Comparison of ENCODE assay signal across 25 mouse cellular contexts in genomic region chr15:12832599-12832998, GRCm38 (mm10). TPM values are rescaled to one million over a fixed set of nuclear protein-coding genes. Genes with fewer than 3 reads are reported as not detected.
A peak's percentile ranks its signal among the peaks of the same experiment; 100 is the strongest.
DNase-seq lines count a peak whose midpoint lies in the region; ATAC-seq and TF ChIP-seq lines count a peak whose summit lies in the region.
"Had no signal": no experiment of that assay in that cellular context is flagged by ENCODE, and none has a peak within 500 bp of the region (broad histone marks: within the 10 kb centered on the region; RNA-seq: fewer than 3 reads in every experiment).

No protein-coding gene starts in this region.

- ATAC-seq in liver, embryonic 12.5 days = 0 out of 2 replicates have a peak, but pooled peaks have one; percentile 28
- ATAC-seq in liver, embryonic 16.5 days (ENCODE audit: low read depth) = peak; percentile 32; the same call in 1 of the 2 replicates
- ATAC-seq in kidney, embryonic 16.5 days (ENCODE audit: low FRiP score, low TSS enrichment) = no peak
- ATAC-seq: forebrain, embryonic 14.5 days; Patski had no signal

- no peak overlapping the region for H3K4me2 ChIP-seq in liver, embryonic 12.5 days
- no peak overlapping the region for H3K4me2 ChIP-seq in liver, embryonic 16.5 days (ENCODE audit: low read depth, low read length)
- no peak overlapping the region for H3K4me2 ChIP-seq in kidney, embryonic 16.5 days (replicated peaks; ENCODE audit: low read depth, low read length)
- H3K4me2 ChIP-seq: embryonic facial prominence, embryonic 13.5 days; heart, embryonic 11.5 days; hindbrain, embryonic 12.5 days; hindbrain, embryonic 15.5 days had no signal

- H3K27ac ChIP-seq in liver, embryonic 12.5 days = no peak overlapping the region
- no peak overlapping the region for H3K27ac ChIP-seq in ES-E14 (ENCODE audit: insufficient read depth, low read depth, low read length, poor library complexity, severe bottlenecking)
- H3K27ac ChIP-seq in liver, embryonic 16.5 days (ENCODE audit: low read length) = no peak overlapping the region
- H3K27ac ChIP-seq in kidney, embryonic 16.5 days (ENCODE audit: low read length) = no peak overlapping the region
- H3K27ac ChIP-seq: embryonic facial prominence, embryonic 10.5 days; embryonic facial prominence, embryonic 13.5 days; heart, adult 2 months; hindbrain, embryonic 12.5 days; hindbrain, embryonic 15.5 days had no signal

- H3K9ac ChIP-seq in liver, embryonic 12.5 days = no peak overlapping the region
- H3K9ac ChIP-seq in ES-E14 (ENCODE audit: insufficient read depth, low read depth, low read length, poor library complexity, severe bottlenecking) = peak overlapping the region; percentile 18; the same call in 1 of the 2 replicates
- H3K9ac ChIP-seq in liver, embryonic 16.5 days (ENCODE audit: low read depth, low read length) = no peak overlapping the region
- H3K9ac ChIP-seq in kidney, embryonic 16.5 days (replicated peaks; ENCODE audit: low read length) = no peak overlapping the region
- H3K9ac ChIP-seq: embryonic facial prominence, embryonic 13.5 days; hindbrain, embryonic 12.5 days; hindbrain, embryonic 15.5 days had no signal

- 91% methylated on average over 4 of the region's 4 CpGs for WGBS in liver, embryonic 12.5 days (ENCODE audit: insufficient replicate concordance)
- 90% methylated on average over 4 of the region's 4 CpGs for WGBS in liver, embryonic 16.5 days (ENCODE audit: insufficient replicate concordance)
- WGBS in kidney, embryonic 16.5 days = 97% methylated on average over 4 of the region's 4 CpGs
- WGBS in lung, adult 2 months = 95% methylated on average over 4 of the region's 4 CpGs

- H3K9me3 ChIP-seq in liver, embryonic 12.5 days (replicated peaks) = no peaks in the 10 kb centered on the region
- H3K9me3 ChIP-seq in E14TG2a.4 (ENCODE audit: low read length) (no peaks in the 10 kb centered on the region), ES-E14 (ENCODE audit: control insufficient read depth, insufficient read depth, low read depth, low read length) (no peaks in the 10 kb centered on the region)
- no peaks in the 10 kb centered on the region for H3K9me3 ChIP-seq in liver, embryonic 16.5 days (replicated peaks; ENCODE audit: control insufficient read depth, low read length)
- H3K9me3 ChIP-seq in kidney, embryonic 16.5 days (ENCODE audit: low read length) = no peaks in the 10 kb centered on the region
- H3K9me3 ChIP-seq: embryonic facial prominence, embryonic 10.5 days; embryonic facial prominence, embryonic 13.5 days; G1E; hindbrain, embryonic 12.5 days; hindbrain, embryonic 15.5 days had no signal

- H3K4me1 ChIP-seq in liver, embryonic 12.5 days = peaks cover 22% of the 10 kb centered on the region
- H3K4me1 ChIP-seq in E14TG2a.4 (replicated peaks; ENCODE audit: low read depth, low read length) (peaks cover 56% of the 10 kb centered on the region), ES-E14 (ENCODE audit: control insufficient read depth in 2 of 2, insufficient read depth in 2 of 2, low read length in 2 of 2, poor library complexity in 1 of 2) (no peaks in the 10 kb centered on the region; a peak in 1 of 4 replicates)
- H3K4me1 ChIP-seq in liver, embryonic 16.5 days (ENCODE audit: control insufficient read depth, low read depth, low read length) = peaks cover 7% of the 10 kb centered on the region
- H3K4me1 ChIP-seq in kidney, embryonic 16.5 days (ENCODE audit: insufficient read depth, low read length) = no peaks in the 10 kb centered on the region
- no peaks in the 10 kb centered on the region for H3K4me1 ChIP-seq in lung, adult 2 months (ENCODE audit: control insufficient read depth, insufficient read depth, low read length)
- H3K4me1 ChIP-seq: embryonic facial prominence, embryonic 10.5 days; embryonic facial prominence, embryonic 13.5 days; hindbrain, embryonic 12.5 days; hindbrain, embryonic 15.5 days had no signal

- in situ Hi-C loops in ES-E14 (cut with MboI; ENCODE audit: low sequenced_read_pairs in 2 of 2, unreplicated experiment in 2 of 2) = no loop called here

- H3K4me3 ChIP-seq in liver, embryonic 12.5 days = no peak overlapping the region
- H3K4me3 ChIP-seq in E14TG2a.4 (replicated peaks; ENCODE audit: low read length) (peak overlapping the region; percentile 80), ES-E14 (ENCODE audit: insufficient read depth in 1 of 2, low read depth in 1 of 2, low read length in 2 of 2, poor library complexity in 1 of 2, severe bottlenecking in 1 of 2) (peak overlapping the region in 1 of 2 experiments; percentile 65; a peak in 1 of 4 replicates)
- H3K4me3 ChIP-seq in liver, embryonic 16.5 days (ENCODE audit: low read depth, low read length) = no peak overlapping the region
- no peak overlapping the region for H3K4me3 ChIP-seq in kidney, embryonic 16.5 days (ENCODE audit: low read length)
- H3K4me3 ChIP-seq in lung, adult 2 months (replicated peaks; ENCODE audit: extremely low read depth, low read depth, low read length) = no peak overlapping the region
- H3K4me3 ChIP-seq: embryonic facial prominence, embryonic 10.5 days; embryonic facial prominence, embryonic 13.5 days; heart, adult 2 months; hindbrain, embryonic 12.5 days; hindbrain, embryonic 15.5 days had no signal

- no peaks in the 10 kb centered on the region for H3K27me3 ChIP-seq in liver, embryonic 12.5 days (replicated peaks)
- H3K27me3 ChIP-seq in E14TG2a.4 (ENCODE audit: insufficient read depth, low read length) = no peaks in the 10 kb centered on the region
- H3K27me3 ChIP-seq in liver, embryonic 16.5 days (ENCODE audit: control insufficient read depth, insufficient read depth, low read depth, low read length) = no peaks in the 10 kb centered on the region
- H3K27me3 ChIP-seq in kidney, embryonic 16.5 days (ENCODE audit: insufficient read depth, low read length) = no peaks in the 10 kb centered on the region
- H3K27me3 ChIP-seq: CH12.LX; embryonic facial prominence, embryonic 13.5 days; hindbrain, embryonic 12.5 days; hindbrain, embryonic 15.5 days; Patski had no signal

- H3K36me3 ChIP-seq in liver, embryonic 12.5 days = peaks cover 86% of the 10 kb centered on the region
- H3K36me3 ChIP-seq in E14TG2a.4 (ENCODE audit: insufficient read depth, low read length) (peaks cover 72% of the 10 kb centered on the region), ES-E14 (ENCODE audit: control insufficient read depth, insufficient read depth, low read length, poor library complexity, severe bottlenecking) (peaks cover 42% of the 10 kb centered on the region)
- H3K36me3 ChIP-seq in liver, embryonic 16.5 days (ENCODE audit: control insufficient read depth, insufficient read depth) = peaks cover 14% of the 10 kb centered on the region
- H3K36me3 ChIP-seq in kidney, embryonic 16.5 days (ENCODE audit: insufficient read depth, low read length) = peaks cover 62% of the 10 kb centered on the region

- no peak for TF ChIP-seq CTCF in E14TG2a.4 (conservative IDR thresholded peaks at IDR 0.05; ENCODE audit: low read length)
- no peak for TF ChIP-seq CTCF in lung, adult 2 months (IDR thresholded peaks at IDR 0.05; ENCODE audit: insufficient read depth, low read length)

- no peak for DNase-seq in liver
- DNase-seq in ES-E14 (ENCODE audit: low read depth, low spot score) = no peak
- no peak for DNase-seq in lung, adult 2 months
- DNase-seq: adrenal gland, postnatal 14 days; B cell, adult 2 months; cerebellum, adult 11-12 months; cerebellum, adult 8-10 months; cerebellum, postnatal 10 days; cerebellum, postnatal 36 days; embryo, embryonic 11 days; gastrocnemius, postnatal 25 days; heart, adult 2 months had no signal

- no peak for TF ChIP-seq POLR2A in lung, adult 2 months (IDR thresholded peaks at IDR 0.05; ENCODE audit: borderline replicate concordance, extremely low read depth, low read depth, low read length)

TF ChIP-seq in ES-E14, 5 proteins besides CTCF, POLR2A, EP300 and RAD21:
- TF ChIP-seq HCFC1 (IDR thresholded peaks at IDR 0.05; ENCODE audit: borderline replicate concordance, insufficient read depth, low read length) (no peak), MAFK (IDR thresholded peaks at IDR 0.05; ENCODE audit: insufficient read depth, low read depth, low read length) (no peak), ZNF384 (IDR thresholded peaks at IDR 0.05; ENCODE audit: low read depth, low read length) (no peak), CHD2 (IDR thresholded peaks at IDR 0.05; ENCODE audit: low read depth, low read length) (no peak), ZC3H11A (IDR thresholded peaks at IDR 0.05; ENCODE audit: borderline replicate concordance, low read depth, low read length) (no peak)

RNA-seq across cellular contexts. Expression of gene Drosha, which starts 8.0 kb away (rescaled TPM):
- polyA plus RNA-seq in liver, embryonic 12.5 days (2016; fragmentation: Nextera tagmentation; extraction: Ambion mirVana) = 24.3 and 26.3 TPM in 2 replicates
- 46.7 and 48.2 TPM in 2 replicates for total RNA-seq in ES-E14 (2012; rRNA removed)
- polyA plus RNA-seq in liver, embryonic 16.5 days (2015; fragmentation: Nextera tagmentation; extraction: Ambion mirVana) = 10.5 and 10.9 TPM in 2 replicates
- polyA plus RNA-seq in kidney, embryonic 16.5 days (2015; fragmentation: Nextera tagmentation; extraction: Ambion mirVana) = 40.5 and 48.0 TPM in 2 replicates
- 10.3 and 12.4 TPM in 2 replicates for polyA plus RNA-seq in lung, adult 2 months (2012; rRNA removed)

RNA-seq across cellular contexts. Expression of gene 6030458C11Rik, which starts 8.2 kb away (rescaled TPM):
- 48.6 and 52.0 TPM in 2 replicates for polyA plus RNA-seq in liver, embryonic 12.5 days (2016; fragmentation: Nextera tagmentation; extraction: Ambion mirVana)
- total RNA-seq in ES-E14 (2012; rRNA removed) = 26.4 and 27.5 TPM in 2 replicates
- 24.0 and 25.1 TPM in 2 replicates for polyA plus RNA-seq in liver, embryonic 16.5 days (2015; fragmentation: Nextera tagmentation; extraction: Ambion mirVana)
- 29.1 and 40.2 TPM in 2 replicates for polyA plus RNA-seq in kidney, embryonic 16.5 days (2015; fragmentation: Nextera tagmentation; extraction: Ambion mirVana)
- polyA plus RNA-seq in lung, adult 2 months (2012; rRNA removed) = 7.1 and 8.7 TPM in 2 replicates
